Mouse (Mus musculus) midbrain, embryonic 11.5 days (tissue): Measurements from ENCODE around the gene Mrps10. TPM values are rescaled to one million over a fixed set of nuclear protein-coding genes. Genes with fewer than 3 reads are reported as not detected.

Source experiments
- ATAC-seq: fragments of 200-750 bp; cut with Nextera tagmentation; 2 replicates; pipeline ENCODE4 v1.8.0; 2017; ENCODE audit warnings: moderate TSS enrichment, moderate library complexity; ENCODE audit not compliant: low FRiP score
- DNase-seq: peaks from one replicate; pipeline ENCODE4 v3.0.0; 2015; ENCODE audit warnings: low spot score; ENCODE audit errors: missing footprints
- H3K27ac ChIP-seq: fragments of 300-500 bp; sonication (generic); 2 replicates; pipeline ENCODE4 v1.5.1; 2014; ENCODE audit warnings: low read depth, low read length
- H3K27me3 ChIP-seq: fragments of 300-500 bp; sonication (generic); 2 replicates; pipeline ENCODE4 v1.6.1; 2014; ENCODE audit warnings: mild to moderate bottlenecking, low read length, moderate library complexity, mixed read lengths; ENCODE audit not compliant: control insufficient read depth, insufficient read depth
- H3K36me3 ChIP-seq: fragments of 300-500 bp; sonication (generic); 2 replicates; pipeline ENCODE4 v1.6.1; 2014; ENCODE audit warnings: mild to moderate bottlenecking, low read length, moderate library complexity, mixed read lengths; ENCODE audit not compliant: control insufficient read depth, insufficient read depth
- H3K4me1 ChIP-seq: fragments of 300-500 bp; sonication (generic); 2 replicates; pipeline ENCODE4 v1.6.1; 2014; ENCODE audit warnings: low read length; ENCODE audit not compliant: control insufficient read depth, insufficient read depth
- H3K4me2 ChIP-seq: fragments of 300-500 bp; sonication (generic); 2 replicates; pipeline ENCODE4 v1.6.1; 2014; ENCODE audit warnings: mild to moderate bottlenecking, moderate library complexity
- H3K4me3 ChIP-seq: fragments of 300-500 bp; sonication (generic); 2 replicates; pipeline ENCODE4 v1.5.1; 2014; ENCODE audit warnings: low read depth, low read length
- H3K9ac ChIP-seq: fragments of 300-500 bp; sonication (generic); 2 replicates; pipeline ENCODE4 v1.6.1; 2014; ENCODE audit warnings: low read length
- H3K9me3 ChIP-seq: fragments of 300-500 bp; sonication (generic); 2 replicates; pipeline ENCODE4 v1.6.1; 2016; ENCODE audit warnings: low read length; ENCODE audit not compliant: control insufficient read depth
- WGBS: fragments of 180-500 bp; shearing (Covaris S2); extraction: QIAGEN DNeasy Blood & Tissue Kit; methylation state at CpG from one replicate; pipeline ENCODE4 v1.1.7; 2014; 5-methylcytosine and 5-hydroxymethylcytosine counted together
- polyA plus RNA-seq: library from polyadenylated mRNA; unstranded; fragments of >200 nt; fragmentation: Nextera tagmentation; extraction: Ambion mirVana; gene quantifications from 2 replicates; pipeline ENCODE4 v1.2.1, GENCODE M21; 2014

Mrps10 gene
- polyA plus RNA-seq: 73.5 and 77.5 TPM in 2 replicates

DNA sequence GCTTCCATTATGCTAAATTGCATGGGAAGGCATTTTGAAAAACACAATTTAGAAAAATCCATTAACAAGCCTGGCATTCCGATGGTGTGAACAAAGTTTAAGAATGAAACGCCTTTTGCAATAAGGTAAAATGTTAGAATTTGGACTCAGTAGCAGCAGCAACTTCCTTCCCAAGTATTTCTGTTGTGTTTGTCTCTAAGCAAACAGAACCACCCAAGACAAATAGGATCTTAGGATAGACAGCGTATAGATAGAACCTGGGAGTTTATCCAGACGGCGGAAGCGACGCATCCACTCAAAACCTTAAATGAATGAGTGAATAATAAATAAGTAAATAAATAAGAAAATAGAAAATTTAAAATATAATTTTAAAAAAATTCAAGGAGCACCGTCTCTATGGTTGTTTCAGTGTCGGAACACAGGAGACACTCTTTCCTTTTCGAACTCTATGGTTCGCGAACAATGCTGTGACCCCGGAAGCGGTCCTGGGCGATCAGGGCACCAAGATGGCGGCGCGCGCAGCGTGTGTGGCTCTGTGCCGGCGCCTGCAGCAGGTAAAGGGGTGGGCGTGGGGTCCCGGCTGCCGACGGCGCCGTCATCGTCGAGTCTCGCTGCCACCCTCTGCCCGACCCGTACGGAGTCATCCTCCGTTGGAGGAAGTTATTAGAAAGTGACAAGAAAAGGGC is at the start of gene Mrps10:
Gene Mrps10 (plus strand): TSS at position 487 of the 686 bp plus-strand sequence.
- peaks cover 1% of the 10 kb centered on the region; the same call in 1 of the 2 replicates for H3K36me3 ChIP-seq
- WGBS: 4% methylated on average over 35 of the region's 35 CpGs
- H3K4me1 ChIP-seq: peaks cover 3% of the 10 kb centered on the region; the same call in 1 of the 2 replicates
- H3K27me3 ChIP-seq: peaks cover 5% of the 10 kb centered on the region; the same call in 1 of the 2 replicates
- peak within 1 kb of the TSS; percentile 81 for H3K4me2 ChIP-seq
- H3K27ac ChIP-seq: peak within 1 kb of the TSS; percentile 36; the same call in 1 of the 2 replicates
- peak; percentile 87 for ATAC-seq
- no peaks in the 10 kb centered on the region for H3K9me3 ChIP-seq
- peak; percentile 99 for DNase-seq
- peak within 1 kb of the TSS; percentile 80 for H3K4me3 ChIP-seq
- H3K9ac ChIP-seq: peak within 1 kb of the TSS; percentile 76

DNA sequence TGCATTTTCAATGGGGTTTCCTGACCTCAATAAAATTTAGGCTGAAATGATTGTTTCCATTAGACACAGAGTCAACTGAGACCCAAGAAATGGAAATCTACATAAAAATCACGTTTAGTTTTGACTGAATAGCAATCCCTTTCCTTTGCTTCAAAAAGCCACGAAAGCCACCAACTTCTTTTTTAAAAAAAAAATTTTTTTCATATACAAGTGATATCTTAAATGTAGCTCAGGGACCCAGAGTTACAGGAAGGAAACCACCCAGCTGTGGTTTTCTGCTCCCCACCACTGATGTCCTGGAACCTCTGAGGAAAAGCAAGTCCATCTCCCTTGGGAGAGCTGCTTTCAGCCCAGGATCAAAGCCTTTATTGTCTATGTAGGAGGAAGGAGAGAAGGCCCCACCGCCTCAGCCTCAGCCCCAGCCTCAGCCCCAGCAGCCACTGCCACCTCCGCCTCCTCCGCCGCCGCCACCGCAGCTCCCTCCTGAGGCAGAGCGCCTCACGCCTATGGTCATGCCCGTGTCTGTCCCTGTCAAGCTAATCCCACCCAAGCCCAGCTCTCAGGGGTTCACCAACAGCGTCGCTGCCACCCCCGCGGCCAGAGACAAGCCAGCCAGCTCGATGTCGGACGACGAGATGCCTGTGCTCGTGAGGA is 49.6 kb upstream of the Mrps10 start:
- Histone ChIP-seq H3K4me3 (no peak overlapping the region), H3K27ac (no peak overlapping the region), H3K9ac (no peak overlapping the region), H3K4me1 (no peaks in the 10 kb centered on the region), H3K36me3 (peaks cover 11% of the 10 kb centered on the region), H3K9me3 (no peaks in the 10 kb centered on the region), H3K27me3 (no peaks in the 10 kb centered on the region), H3K4me2 (no peak overlapping the region)
- no peak for ATAC-seq
- WGBS: 68% methylated on average over 20 of the region's 20 CpGs
- DNase-seq: no peak

DNA sequence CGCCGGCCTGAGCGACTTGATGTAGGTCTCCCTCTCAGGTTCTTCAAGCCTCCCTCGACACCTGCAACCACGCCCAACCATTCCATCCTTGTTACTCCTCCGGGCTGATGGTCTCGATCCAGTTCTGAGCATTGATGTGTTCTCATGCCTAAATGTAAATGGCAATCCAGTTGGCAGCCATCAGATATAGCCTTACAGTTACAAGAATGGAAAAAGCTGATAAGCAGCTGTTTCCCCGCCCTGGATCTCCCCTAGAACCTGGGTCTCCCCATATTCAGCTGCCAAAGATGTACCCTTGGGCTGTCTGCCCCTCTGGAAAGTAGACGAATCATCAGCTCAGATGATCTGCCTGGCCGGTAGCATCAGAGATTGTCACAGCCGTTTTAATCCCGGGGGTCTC is 48.9 kb upstream of the Mrps10 start:
- no peak for DNase-seq
- Histone ChIP-seq H3K9me3 (no peaks in the 10 kb centered on the region), H3K36me3 (peaks cover 6% of the 10 kb centered on the region), H3K4me1 (no peaks in the 10 kb centered on the region), H3K27me3 (no peaks in the 10 kb centered on the region), H3K27ac (no peak overlapping the region), H3K4me2 (no peak overlapping the region), H3K9ac (no peak overlapping the region), H3K4me3 (no peak overlapping the region)
- WGBS: 91% methylated on average over 12 of the region's 12 CpGs
- no peak for ATAC-seq

DNA sequence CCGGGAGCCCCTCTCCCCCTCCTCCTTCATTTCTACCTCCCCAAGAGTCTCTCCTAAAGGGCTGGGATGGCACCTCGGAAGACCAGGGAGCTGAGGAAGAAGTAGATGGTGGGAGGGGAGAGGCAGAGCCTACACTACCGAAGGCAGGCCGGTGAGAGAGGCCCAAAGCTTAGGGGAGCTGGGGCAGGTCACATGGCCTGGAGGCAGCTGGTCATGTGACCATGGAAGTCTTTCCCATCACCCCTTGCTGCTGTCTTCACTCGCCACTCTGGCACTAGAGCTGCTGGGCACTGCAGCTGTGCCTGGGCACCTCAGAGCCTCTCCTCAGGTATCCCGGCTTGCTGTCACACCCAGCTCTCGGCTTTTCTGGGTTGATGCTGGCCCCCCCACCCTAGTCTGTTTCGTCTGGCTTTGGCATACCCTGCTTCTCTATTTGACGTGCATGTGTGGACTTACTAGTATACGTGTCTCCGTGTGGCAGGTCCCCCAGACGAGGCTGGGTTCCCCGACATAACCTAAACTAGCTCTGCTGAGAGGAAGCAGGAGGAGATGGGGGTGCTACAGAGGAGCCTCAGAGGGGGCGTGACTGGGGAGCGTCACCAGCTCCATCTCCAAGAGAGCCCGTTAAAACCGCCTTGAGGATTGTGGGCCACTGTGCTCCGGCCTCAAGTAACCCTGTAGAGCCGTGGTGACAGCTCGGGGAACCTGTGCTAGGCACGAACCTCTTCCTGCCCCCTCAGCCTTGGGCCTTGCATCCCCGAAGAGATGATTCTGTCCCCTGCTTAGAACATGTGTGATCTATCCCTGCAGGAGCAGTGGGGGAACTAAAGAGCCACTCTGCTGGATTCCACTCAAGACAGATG is 46.3 kb upstream of the Mrps10 start:
- Histone ChIP-seq H3K27ac (no peak overlapping the region), H3K9me3 (no peaks in the 10 kb centered on the region), H3K4me2 (no peak overlapping the region), H3K4me3 (no peak overlapping the region), H3K9ac (no peak overlapping the region), H3K4me1 (no peaks in the 10 kb centered on the region), H3K27me3 (no peaks in the 10 kb centered on the region), H3K36me3 (peaks cover 5% of the 10 kb centered on the region)
- no peak for ATAC-seq
- no peak for DNase-seq
- WGBS: 83% methylated on average over 22 of the region's 22 CpGs

DNA sequence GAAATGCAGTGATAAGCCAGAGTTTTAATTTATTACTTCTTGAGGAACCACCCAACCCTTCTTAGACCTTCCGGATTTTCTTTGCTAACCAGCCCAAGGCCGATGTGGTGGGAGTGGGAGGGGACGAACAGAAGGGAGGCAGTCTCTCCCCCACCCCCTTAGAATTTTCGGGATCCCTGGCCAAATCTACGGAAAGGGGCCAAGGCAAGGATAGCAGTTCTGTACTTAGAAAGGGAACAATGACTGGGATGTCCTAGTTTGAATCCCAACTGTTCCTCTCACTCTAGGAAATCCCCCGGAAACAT is 45.7 kb upstream of the Mrps10 start:
- Histone ChIP-seq H3K4me3 (no peak overlapping the region), H3K9ac (no peak overlapping the region), H3K9me3 (no peaks in the 10 kb centered on the region), H3K4me1 (no peaks in the 10 kb centered on the region), H3K36me3 (peaks cover 5% of the 10 kb centered on the region), H3K27ac (no peak overlapping the region), H3K4me2 (no peak overlapping the region), H3K27me3 (no peaks in the 10 kb centered on the region)
- DNase-seq: no peak
- no peak for ATAC-seq
- 91% methylated on average over 6 of the region's 6 CpGs for WGBS

DNA sequence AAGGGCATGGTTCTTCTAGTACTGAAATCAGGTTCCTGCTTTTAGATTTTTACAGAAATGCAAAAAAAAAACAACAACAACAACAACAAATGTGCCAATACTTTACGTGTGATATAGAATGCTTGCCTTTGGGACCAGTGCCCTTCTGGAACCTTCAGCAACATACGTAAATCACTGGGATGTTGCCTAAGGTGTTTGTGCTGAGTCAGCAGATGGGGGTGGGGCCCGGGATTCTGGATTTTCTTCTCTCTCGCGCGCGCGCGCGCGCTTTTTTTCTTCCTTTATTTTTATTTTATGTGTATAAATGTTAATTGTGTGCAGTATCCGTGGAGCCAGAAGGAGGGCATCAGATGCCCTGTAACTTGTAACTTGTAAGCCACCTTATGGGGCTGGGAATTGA is 41.1 kb upstream of the Mrps10 start:
- no peak for DNase-seq
- no peak for ATAC-seq
- H3K36me3 ChIP-seq: peaks cover 10% of the 10 kb centered on the region
- H3K27me3 ChIP-seq: no peaks in the 10 kb centered on the region
- no peak overlapping the region for H3K27ac ChIP-seq
- H3K4me2 ChIP-seq: no peak overlapping the region
- H3K9ac ChIP-seq: no peak overlapping the region
- no peaks in the 10 kb centered on the region for H3K4me1 ChIP-seq
- H3K9me3 ChIP-seq: no peaks in the 10 kb centered on the region
- no peak overlapping the region for H3K4me3 ChIP-seq
- 92% methylated on average over 12 of the region's 12 CpGs for WGBS

DNA sequence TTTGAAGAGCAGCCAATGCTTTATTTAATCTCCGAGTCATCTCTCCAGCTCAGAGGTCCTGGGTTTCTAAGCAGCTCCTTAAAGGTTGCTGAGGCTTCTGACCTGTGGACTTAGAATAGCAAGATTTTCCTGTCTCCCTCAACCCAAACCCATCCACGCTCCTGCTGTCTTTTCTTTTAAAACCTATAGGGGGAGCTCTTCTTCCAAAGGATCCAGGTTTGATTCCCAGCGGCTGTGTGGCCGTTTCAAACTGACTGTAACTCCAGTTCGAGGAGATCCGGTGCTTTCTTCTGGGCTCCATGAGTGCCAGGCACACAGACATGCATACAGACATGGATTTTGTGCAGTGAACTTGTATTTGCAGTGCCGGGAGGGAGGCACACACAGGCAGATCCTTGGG is 40.7 kb upstream of the Mrps10 start:
- Histone ChIP-seq H3K27ac (no peak overlapping the region), H3K4me2 (no peak overlapping the region), H3K9me3 (no peaks in the 10 kb centered on the region), H3K9ac (no peak overlapping the region), H3K4me1 (no peaks in the 10 kb centered on the region), H3K36me3 (peaks cover 10% of the 10 kb centered on the region), H3K27me3 (no peaks in the 10 kb centered on the region), H3K4me3 (no peak overlapping the region)
- ATAC-seq: no peak
- DNase-seq: no peak
- WGBS: 74% methylated on average over 7 of the region's 7 CpGs

DNA sequence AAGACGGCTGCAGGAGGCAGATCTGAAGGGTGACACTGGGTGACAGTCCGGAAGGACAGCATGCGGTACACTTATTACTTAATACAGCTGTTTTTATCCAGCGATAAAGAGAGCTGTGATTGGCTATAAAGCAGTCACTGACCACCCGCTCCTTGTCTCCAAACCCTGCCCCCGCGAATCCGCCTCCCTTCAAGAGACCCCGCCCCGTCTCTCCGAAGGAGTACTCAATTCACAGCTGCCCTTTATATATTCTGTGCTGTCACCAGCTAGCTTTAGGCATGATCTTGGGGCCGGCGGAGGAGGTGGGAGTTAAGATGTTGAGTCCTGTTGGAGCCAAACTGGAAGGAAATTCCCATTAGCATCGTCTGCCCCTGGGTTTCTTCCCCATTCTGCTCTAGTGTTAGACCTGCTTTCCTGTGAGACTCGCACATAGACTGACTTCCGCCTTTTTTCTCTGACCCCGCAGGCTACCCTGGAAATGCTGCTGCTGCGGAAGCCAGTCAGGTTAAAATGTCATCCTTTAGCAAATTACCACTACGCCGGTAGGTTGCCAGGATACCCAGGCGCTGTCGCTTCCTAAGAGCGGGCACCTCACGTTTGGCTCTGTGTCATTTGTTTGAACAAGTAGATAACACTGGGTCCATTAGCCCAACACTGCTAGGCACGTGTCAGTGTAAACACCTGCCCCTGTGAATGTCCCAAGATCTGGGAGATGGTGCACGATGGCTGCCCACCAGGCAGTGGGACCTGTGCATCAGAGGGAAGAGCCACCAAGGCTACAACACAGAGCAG is 39.9 kb upstream of the Mrps10 start:
- Histone ChIP-seq H3K27me3 (no peaks in the 10 kb centered on the region), H3K36me3 (peaks cover 5% of the 10 kb centered on the region), H3K4me2 (no peak overlapping the region), H3K9me3 (no peaks in the 10 kb centered on the region), H3K4me1 (no peaks in the 10 kb centered on the region), H3K9ac (no peak overlapping the region), H3K27ac (no peak overlapping the region), H3K4me3 (no peak overlapping the region)
- ATAC-seq (no peak), DNase-seq (no peak)
- 92% methylated on average over 26 of the region's 26 CpGs for WGBS
